Mouse (Mus musculus) liver, embryonic 14.5 days (tissue): ENCODE results near the gene Scn2b. TPM values are rescaled to one million over a fixed set of nuclear protein-coding genes. Genes with fewer than 3 reads are reported as not detected.

ENCODE experiments used
- ATAC-seq: fragments of 200-750 bp; cut with Nextera tagmentation; 2 replicates; pipeline ENCODE4 v1.8.0; 2017; ENCODE audit warnings: moderate number of reproducible peaks, mild to moderate bottlenecking, moderate library complexity; ENCODE audit not compliant: insufficient read depth
- DNase-seq, 3 experiments: peaks; one replicate each; pipeline ENCODE4 v3.0.0-alpha.2; 2012 to 2013; ENCODE audit warnings: low read depth in 3 of 3, low spot score in 3 of 3
- H3K27ac ChIP-seq: fragments of 300-500 bp; sonication (generic); 2 replicates; pipeline ENCODE4 v1.5.1; 2014; ENCODE audit warnings: moderate library complexity, mild to moderate bottlenecking, control low read depth, inconsistent platforms
- H3K27me3 ChIP-seq: fragments of 300-500 bp; sonication (generic); 2 replicates; pipeline ENCODE4 v1.6.1; 2014; ENCODE audit warnings: mild to moderate bottlenecking, low read length, moderate library complexity; ENCODE audit not compliant: control insufficient read depth, insufficient read depth
- H3K36me3 ChIP-seq: fragments of 300-500 bp; sonication (generic); replicated peaks from 2 replicates; pipeline ENCODE4 v1.6.1; 2014; ENCODE audit warnings: low read depth; ENCODE audit not compliant: control insufficient read depth, insufficient read depth
- H3K4me1 ChIP-seq, 2 experiments: fragments of 200-500 bp in 1 of 2; fragments of 300-500 bp in 1 of 2; sonication (generic) in 1 of 2; replicated peaks; 2 replicates each; pipeline ENCODE4 v1.6.1; 2012 to 2014; ENCODE audit warnings: antibody characterized with exemption in 1 of 2, inconsistent platforms in 1 of 2, low read length in 1 of 2; ENCODE audit not compliant: control insufficient read depth in 2 of 2, insufficient read depth in 2 of 2
- H3K4me2 ChIP-seq: fragments of 300-500 bp; sonication (generic); 2 replicates; pipeline ENCODE4 v1.6.1; 2014; ENCODE audit warnings: low read depth, mild to moderate bottlenecking, control low read depth, moderate library complexity
- H3K4me3 ChIP-seq, 2 experiments: fragments of 200-500 bp in 1 of 2; fragments of 300-500 bp in 1 of 2; sonication (generic) in 1 of 2; 2 replicates each; pipeline ENCODE4 v1.5.1; 2012 to 2014; ENCODE audit warnings: low read depth in 2 of 2, low read length in 2 of 2, mild to moderate bottlenecking in 2 of 2, control low read depth in 1 of 2, inconsistent platforms in 1 of 2, moderate library complexity in 1 of 2; ENCODE audit not compliant: insufficient read depth in 1 of 2
- H3K9ac ChIP-seq: fragments of 300-500 bp; sonication (generic); replicated peaks from 2 replicates; pipeline ENCODE4 v1.6.1; 2014; ENCODE audit warnings: mild to moderate bottlenecking, control low read depth, moderate library complexity
- H3K9me3 ChIP-seq: fragments of 300-500 bp; sonication (generic); 2 replicates; pipeline ENCODE4 v1.6.1; 2016; ENCODE audit warnings: low read length, mixed read lengths; ENCODE audit not compliant: control insufficient read depth
- CTCF ChIP-seq: IDR thresholded peaks from 2 replicates; pipeline ENCODE4 v1.5.1; 2016; ENCODE audit warnings: antibody characterized with exemption, low read depth, control low read depth
- EP300 ChIP-seq: IDR thresholded peaks from 2 replicates; pipeline ENCODE4 v1.6.1; 2016; ENCODE audit warnings: antibody characterized with exemption, low read depth
- WGBS: fragments of 180-500 bp; shearing (Covaris S2); extraction: QIAGEN DNeasy Blood & Tissue Kit; methylation state at CpG from one replicate; pipeline ENCODE4 v1.1.7; 2014; ENCODE audit not compliant: insufficient replicate concordance; 5-methylcytosine and 5-hydroxymethylcytosine counted together
- polyA plus RNA-seq, 2 experiments: library from polyadenylated mRNA; depleted of rRNA in 1 of 2; stranded (reverse) in 1 of 2; unstranded in 1 of 2; fragments of >200 nt; fragmentation: Nextera tagmentation in 1 of 2; extraction: Ambion mirVana in 1 of 2; gene quantifications; 2 replicates each; pipeline versions ENCODE4 v1.2.1 to v1.2.3; 2012 to 2014

The Scn2b gene
- polyA plus RNA-seq, 2 experiments, result 0.10 to 0.13 TPM

DNA sequence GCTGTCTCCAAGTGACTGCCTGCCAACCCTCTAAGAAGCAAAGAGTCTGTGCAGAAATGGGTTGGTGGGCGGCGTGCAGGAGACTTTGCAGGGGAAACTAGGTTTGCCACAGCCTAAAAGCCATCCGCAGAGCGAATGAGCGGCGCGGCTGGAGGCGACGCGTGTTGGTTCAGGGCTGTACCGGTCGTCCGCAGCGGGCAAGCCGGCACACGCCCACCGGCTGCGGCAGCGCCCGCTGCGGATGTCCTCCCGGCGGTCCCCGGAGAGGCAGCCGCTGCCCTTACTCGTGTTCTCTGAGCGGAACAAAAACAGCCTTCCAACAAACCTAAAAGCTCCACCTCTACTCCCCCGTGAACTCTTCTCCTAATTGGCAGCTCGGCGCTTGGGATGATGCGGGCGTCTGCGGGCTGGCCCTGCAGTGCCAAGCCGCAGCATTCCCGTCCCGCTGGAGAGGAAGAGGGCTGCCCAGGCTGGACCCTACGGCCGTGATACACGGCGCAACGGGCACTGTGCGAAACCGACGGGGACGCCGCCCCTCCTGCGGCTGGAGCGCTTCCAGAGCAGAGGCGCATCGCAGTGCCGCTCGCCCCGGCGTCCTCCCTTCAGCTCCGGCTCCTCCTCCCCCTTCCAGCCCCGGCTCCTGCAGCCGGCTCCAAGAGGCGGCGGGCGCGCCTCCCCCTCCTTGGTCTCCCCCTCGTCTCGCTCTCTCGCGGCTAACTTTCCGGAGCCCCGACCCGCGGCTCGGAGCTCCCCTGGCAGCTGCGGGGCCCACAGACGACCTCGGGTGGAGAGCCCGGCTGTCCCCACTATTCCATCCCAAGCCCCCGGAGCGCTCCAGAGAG, 20.8 kb downstream of the Scn2b start, which contains the start of gene Scn4b:
Scn4b (plus strand) TSS at position 205 of the 842 bp plus-strand sequence.
- DNase-seq, result no peak
- Histone ChIP-seq H3K4me2 (peak within 1 kb of the TSS; percentile 43), H3K4me3 (peak within 1 kb of the TSS; percentile 23 to 27), H3K9ac (no peak within 1 kb of the TSS), H3K36me3 (no peaks in the 10 kb centered on the region), H3K27me3 (peaks cover 35% of the 10 kb centered on the region), H3K27ac (no peak within 1 kb of the TSS), H3K4me1 (peaks cover 0 to 2% of the 10 kb centered on the region in 2 experiments; a peak in 2 of 4 replicates), H3K9me3 (no peaks in the 10 kb centered on the region)
- TF ChIP-seq CTCF (no peak), EP300 (no peak)
- ATAC-seq, result no peak
- 1% methylated on average over 76 of the region's 76 CpGs for WGBS

DNA sequence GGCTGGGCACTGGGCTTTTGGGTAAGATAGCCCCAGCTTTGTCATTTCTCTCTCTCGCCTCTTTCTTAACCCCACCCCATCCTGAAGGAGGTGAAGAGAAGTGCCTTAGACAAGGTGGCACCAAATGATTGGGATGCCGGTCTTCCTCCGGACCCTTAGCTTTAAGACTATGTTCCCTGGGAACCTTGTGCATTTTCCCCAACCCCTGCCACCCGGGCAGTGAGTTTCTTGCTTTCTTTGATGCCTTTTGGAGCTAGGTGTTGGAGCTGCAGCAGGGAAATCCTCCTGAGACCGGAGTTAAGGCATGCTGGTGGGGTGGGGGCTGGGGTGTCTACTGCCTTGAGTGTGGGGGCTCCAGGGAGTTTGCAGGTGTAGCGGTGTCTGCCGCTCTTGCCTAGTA, 21.5 kb downstream of the Scn2b start:
- DNase-seq (no peak), ATAC-seq (no peak)
- WGBS, result 11% methylated on average over 7 of the region's 7 CpGs
- Histone ChIP-seq H3K9me3 (no peaks in the 10 kb centered on the region), H3K4me2 (peak overlapping the region; percentile 43), H3K4me3 (peak overlapping the region in 1 of 2 experiments; percentile 23; a peak in 2 of 4 replicates), H3K9ac (no peak overlapping the region), H3K36me3 (no peaks in the 10 kb centered on the region), H3K27me3 (peaks cover 35% of the 10 kb centered on the region), H3K4me1 (peaks cover 0 to 2% of the 10 kb centered on the region in 2 experiments; a peak in 1 of 4 replicates), H3K27ac (no peak overlapping the region)
- no peak for TF ChIP-seq CTCF
- TF ChIP-seq EP300, result no peak

DNA sequence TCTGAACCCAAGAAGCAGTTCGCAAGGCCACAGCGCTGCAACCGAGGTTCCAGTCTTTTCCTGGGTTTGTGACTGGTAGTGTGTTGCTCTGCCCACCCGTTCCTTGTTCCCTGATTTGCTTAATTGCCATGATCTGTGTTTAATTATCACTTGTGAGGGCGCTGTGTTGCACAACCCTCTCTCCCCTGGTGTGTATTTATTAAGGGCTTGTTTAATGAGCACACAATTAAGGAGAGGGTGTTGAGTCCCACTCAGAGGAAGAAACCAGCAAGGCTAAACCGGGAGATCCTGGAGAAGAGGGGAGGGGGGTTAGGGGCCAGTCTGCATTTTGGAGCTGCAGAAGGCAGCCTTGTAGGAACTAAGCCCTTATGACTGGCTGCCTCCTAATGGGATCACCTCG, 23.4 kb downstream of the Scn2b start:
- Histone ChIP-seq H3K27ac (no peak overlapping the region), H3K9me3 (no peaks in the 10 kb centered on the region), H3K4me3 (no peak overlapping the region), H3K4me1 (peaks cover 0 to 2% of the 10 kb centered on the region in 2 experiments; a peak in 1 of 4 replicates), H3K9ac (no peak overlapping the region), H3K27me3 (peaks cover 37% of the 10 kb centered on the region), H3K36me3 (no peaks in the 10 kb centered on the region), H3K4me2 (no peak overlapping the region)
- WGBS, result 44% methylated on average over 7 of the region's 7 CpGs
- ATAC-seq (no peak), DNase-seq (no peak)
- TF ChIP-seq EP300 (no peak), CTCF (no peak)

DNA sequence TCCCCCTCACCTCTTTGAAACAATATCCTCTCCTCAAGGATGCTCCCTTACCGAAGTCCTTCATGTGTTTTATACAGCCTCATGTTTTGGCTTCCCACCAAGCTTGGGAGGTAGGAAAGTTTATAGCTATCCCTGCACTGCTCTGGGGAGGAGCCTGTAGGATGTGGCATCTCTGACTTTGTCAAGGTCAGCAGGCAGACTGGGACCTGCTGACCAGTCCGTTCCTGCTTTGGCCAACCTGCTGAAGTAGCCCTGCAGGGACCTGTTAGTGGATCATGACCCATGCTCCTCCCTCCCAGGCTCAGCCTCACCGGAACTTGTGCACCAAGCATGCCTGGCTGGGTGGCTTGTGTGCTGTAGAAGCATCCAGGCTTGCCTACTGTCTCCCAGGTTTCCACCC, 25.1 kb downstream of the Scn2b start:
- Histone ChIP-seq H3K9me3 (no peaks in the 10 kb centered on the region), H3K4me2 (no peak overlapping the region), H3K27ac (no peak overlapping the region), H3K4me3 (no peak overlapping the region), H3K4me1 (peaks cover 0 to under 1% of the 10 kb centered on the region in 2 experiments; a peak in 1 of 4 replicates), H3K27me3 (peaks cover 28% of the 10 kb centered on the region), H3K9ac (no peak overlapping the region), H3K36me3 (no peaks in the 10 kb centered on the region)
- no peak for DNase-seq
- no peak for TF ChIP-seq CTCF
- no peak for TF ChIP-seq EP300
- WGBS, result 50% methylated on average over 3 of the region's 3 CpGs
- ATAC-seq, result no peak

DNA sequence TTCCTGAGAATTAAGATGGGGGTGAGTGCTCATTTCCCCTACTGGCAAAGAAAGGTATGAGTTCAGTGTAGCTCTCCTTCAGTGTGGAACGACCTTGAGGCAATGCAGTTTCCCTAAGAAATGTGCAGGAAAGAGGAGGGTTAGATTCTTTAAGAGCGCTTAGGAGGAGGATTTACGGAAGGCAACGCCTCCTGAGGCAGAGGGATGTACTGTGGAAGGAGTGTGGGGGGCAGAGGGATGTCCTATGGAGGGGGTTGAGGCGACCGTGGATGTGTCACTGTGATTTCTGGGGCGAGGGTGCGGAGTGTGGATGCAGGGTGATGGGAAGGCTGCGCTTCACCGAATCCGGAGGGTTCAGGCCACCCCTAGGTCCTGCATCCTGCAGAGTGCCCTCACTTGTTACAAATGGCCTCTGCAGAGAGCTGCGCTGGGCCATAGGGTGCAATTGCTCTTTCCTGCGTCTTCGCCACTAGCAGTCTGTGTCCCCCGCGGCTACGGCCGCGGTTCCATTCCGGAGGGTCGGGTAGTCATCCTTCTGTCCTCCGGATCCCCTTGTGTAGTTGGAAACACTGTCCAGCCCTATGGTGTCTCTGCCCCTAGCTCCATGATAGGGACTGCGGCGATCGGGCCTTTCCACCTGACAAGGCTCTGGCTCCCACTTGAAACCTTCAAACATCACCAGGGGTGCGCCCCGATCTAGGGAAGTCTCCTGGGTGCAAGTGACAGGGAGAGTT, 28.1 kb downstream of the Scn2b start:
- no peak for ATAC-seq
- no peak for TF ChIP-seq EP300
- TF ChIP-seq CTCF, result no peak
- WGBS, result 9% methylated on average over 27 of the region's 27 CpGs
- Histone ChIP-seq H3K9me3 (no peaks in the 10 kb centered on the region), H3K27me3 (peaks cover 7% of the 10 kb centered on the region), H3K4me2 (peak overlapping the region; percentile 47), H3K27ac (no peak overlapping the region), H3K4me1 (no peaks in the 10 kb centered on the region), H3K9ac (no peak overlapping the region), H3K36me3 (no peaks in the 10 kb centered on the region), H3K4me3 (peak overlapping the region in 1 of 2 experiments; percentile 25; a peak in 2 of 4 replicates)
- DNase-seq, result no peak
